Mouse (Mus musculus) heart, postnatal 0 days (tissue): ENCODE measurements around the gene Tmem86b.

Source experiments
- CTCF ChIP-seq: IDR thresholded peaks from 2 replicates; pipeline ENCODE4 v1.5.1; 2016; ENCODE audit warnings: antibody characterized with exemption, control low read depth, low read depth
- EP300 ChIP-seq: IDR thresholded peaks from 2 replicates; pipeline ENCODE4 v1.6.1; 2016; ENCODE audit warnings: antibody characterized with exemption, low read depth

- TF ChIP-seq CTCF (peak; percentile 56), EP300 (peak; percentile 31)
These were observed 27.8 kb upstream of the Tmem86b start, which contains the start of gene Ppp6r1 for GRCm38 (mm10) chr7:4658912-4659551.
